Mouse (Mus musculus): ENCODE data around the gene Sfxn2. TPM values are rescaled to one million over a fixed set of nuclear protein-coding genes. Genes with fewer than 3 reads are reported as not detected.

Sfxn2 gene
- polyA plus RNA-seq, 1 experiment = 1.5 TPM

DNA sequence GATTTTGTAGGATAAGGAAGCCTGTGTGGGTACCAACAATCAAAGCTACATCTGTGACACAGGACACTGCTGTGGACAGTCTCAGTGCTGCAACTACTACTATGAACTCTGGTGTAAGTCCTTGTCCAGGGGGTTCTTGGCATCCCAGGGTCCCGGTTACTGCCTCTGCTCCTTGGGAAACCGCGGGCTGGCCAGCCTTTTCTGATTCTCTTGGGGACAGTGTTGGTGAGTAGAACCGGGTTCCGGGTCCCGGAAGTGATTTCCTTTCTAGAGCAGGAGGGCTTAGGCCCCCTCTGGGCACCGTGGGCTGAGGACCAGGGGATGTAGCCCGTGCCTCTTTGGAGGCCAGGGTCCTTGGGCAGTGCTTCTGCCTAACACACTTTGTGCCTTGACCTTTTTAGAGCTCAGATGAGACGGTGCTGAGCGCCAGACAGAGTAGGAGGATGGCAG is 71.2 kb downstream of the Sfxn2 start:
- TF ChIP-seq CTCF (IDR thresholded peaks at IDR 0.05; ENCODE audit: control insufficient read depth, insufficient read depth, insufficient replicate concordance, low read depth, low read length) (no peak), POLR2A (IDR thresholded peaks at IDR 0.05; ENCODE audit: control insufficient read depth, low read depth, low read length) (peak; percentile 32; the same call in 1 of the 2 replicates)
- Histone ChIP-seq H3K27ac (ENCODE audit: control insufficient read depth, insufficient read depth, low read depth, low read length) (peak overlapping the region; percentile 29), H3K4me1 (ENCODE audit: control insufficient read depth, insufficient read depth, low read length) (peaks cover 24% of the 10 kb centered on the region), H3K27me3 (ENCODE audit: control insufficient read depth, insufficient read depth, low read length) (no peaks in the 10 kb centered on the region), H3K4me3 (ENCODE audit: control insufficient read depth, low read depth, low read length) (no peak overlapping the region), H3K36me3 (ENCODE audit: control insufficient read depth, insufficient read depth, low read length) (no peaks in the 10 kb centered on the region; the same call in 1 of the 2 replicates)

DNA sequence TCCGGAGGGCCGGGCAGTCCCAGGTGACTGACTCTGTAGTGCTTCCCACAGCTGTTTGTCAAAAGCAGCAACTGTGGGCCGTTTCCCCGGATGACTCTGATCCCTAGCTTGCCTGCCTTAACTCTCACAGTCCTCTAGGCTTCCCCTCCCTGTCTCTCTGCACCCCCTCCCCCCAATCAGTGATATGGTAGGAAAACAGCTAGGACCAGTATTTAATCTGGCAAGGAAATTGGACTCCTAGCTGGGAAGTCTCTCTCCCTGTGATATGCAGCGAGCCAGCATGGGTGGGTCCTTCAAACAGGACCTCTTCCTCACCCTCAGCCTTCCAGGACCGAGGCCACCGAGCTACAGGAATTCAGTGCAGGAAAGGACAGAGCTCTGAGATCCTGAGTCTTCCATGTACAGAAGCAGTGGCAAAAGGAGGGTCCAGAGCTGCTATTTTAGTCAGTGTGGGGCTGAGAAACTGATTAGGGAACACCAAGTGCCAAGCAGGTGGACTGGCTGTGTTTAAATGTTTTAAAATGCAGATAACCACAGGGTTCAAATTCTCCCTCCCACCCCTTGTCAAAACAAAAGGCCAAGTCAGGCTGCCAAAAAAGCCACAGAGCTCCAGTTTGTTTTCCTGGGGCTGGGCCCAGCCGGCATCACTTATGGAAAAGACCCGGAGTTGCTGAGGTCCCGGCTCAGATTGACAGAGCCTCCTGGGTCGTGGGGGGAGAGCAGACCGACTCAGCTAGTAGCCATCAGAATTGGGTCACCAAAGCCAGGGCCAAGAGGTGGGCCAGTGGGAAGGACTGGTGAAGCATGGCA is 71.8 kb downstream of the Sfxn2 start:
- no peak; the same call in 1 of the 2 replicates for TF ChIP-seq POLR2A (IDR thresholded peaks at IDR 0.05; ENCODE audit: control insufficient read depth, low read depth, low read length)
- no peak for TF ChIP-seq CTCF (IDR thresholded peaks at IDR 0.05; ENCODE audit: control insufficient read depth, insufficient read depth, insufficient replicate concordance, low read depth, low read length)
- Histone ChIP-seq H3K27me3 (ENCODE audit: control insufficient read depth, insufficient read depth, low read length) (no peaks in the 10 kb centered on the region), H3K36me3 (ENCODE audit: control insufficient read depth, insufficient read depth, low read length) (no peaks in the 10 kb centered on the region; the same call in 1 of the 2 replicates), H3K4me3 (ENCODE audit: control insufficient read depth, low read depth, low read length) (no peak overlapping the region), H3K4me1 (ENCODE audit: control insufficient read depth, insufficient read depth, low read length) (peaks cover 24% of the 10 kb centered on the region), H3K27ac (ENCODE audit: control insufficient read depth, insufficient read depth, low read depth, low read length) (peak overlapping the region; percentile 77)

DNA sequence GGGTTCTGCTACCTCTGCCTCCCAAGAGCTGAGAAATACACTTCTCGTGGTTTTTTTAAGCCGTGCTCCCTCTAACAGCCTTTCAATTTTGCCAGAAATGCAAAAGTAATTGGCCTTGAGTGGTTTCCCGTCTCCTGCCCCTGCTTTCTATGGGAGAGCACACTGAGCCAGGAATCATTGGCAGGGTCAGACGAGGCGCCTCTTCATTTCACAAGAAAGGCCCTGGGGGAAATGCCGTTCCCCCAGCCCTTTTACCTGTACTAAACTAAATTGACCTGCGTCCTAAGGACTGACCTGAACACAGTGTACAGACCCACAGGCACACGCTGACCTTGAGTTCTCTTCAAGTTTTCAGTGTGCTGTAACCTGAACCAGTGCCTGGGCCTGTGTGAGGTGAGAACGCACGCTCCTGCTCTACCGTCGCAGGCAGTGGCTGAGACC is 72.9 kb downstream of the Sfxn2 start:
- Histone ChIP-seq H3K4me3 (ENCODE audit: control insufficient read depth, low read depth, low read length) (no peak overlapping the region), H3K27ac (ENCODE audit: control insufficient read depth, insufficient read depth, low read depth, low read length) (peak overlapping the region; percentile 74), H3K27me3 (ENCODE audit: control insufficient read depth, insufficient read depth, low read length) (no peaks in the 10 kb centered on the region), H3K36me3 (ENCODE audit: control insufficient read depth, insufficient read depth, low read length) (no peaks in the 10 kb centered on the region; the same call in 1 of the 2 replicates), H3K4me1 (ENCODE audit: control insufficient read depth, insufficient read depth, low read length) (peaks cover 21% of the 10 kb centered on the region)
- TF ChIP-seq POLR2A (IDR thresholded peaks at IDR 0.05; ENCODE audit: control insufficient read depth, low read depth, low read length) = no peak
- TF ChIP-seq CTCF (IDR thresholded peaks at IDR 0.05; ENCODE audit: control insufficient read depth, insufficient read depth, insufficient replicate concordance, low read depth, low read length) = no peak

DNA sequence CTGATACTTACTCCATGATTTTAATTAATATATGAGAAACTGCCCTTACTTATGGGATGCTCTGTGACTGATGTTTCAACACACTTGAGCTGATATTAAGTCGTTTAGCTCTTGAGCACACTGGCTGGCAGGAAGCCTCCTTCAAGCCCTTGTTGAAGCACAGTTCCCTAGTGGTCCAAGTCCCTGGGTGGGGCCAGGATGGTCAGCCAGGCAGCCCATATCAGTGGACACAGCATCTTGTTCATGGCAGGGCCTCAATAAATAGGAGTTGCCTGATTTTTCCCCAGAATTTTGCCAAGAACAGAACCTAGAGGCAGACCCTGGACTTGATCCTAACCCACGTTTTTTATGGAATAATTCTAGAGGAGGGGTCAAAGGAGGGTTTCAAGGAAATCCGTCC is 74.1 kb downstream of the Sfxn2 start:
- Histone ChIP-seq H3K27me3 (ENCODE audit: control insufficient read depth, insufficient read depth, low read length) (no peaks in the 10 kb centered on the region), H3K4me3 (ENCODE audit: control insufficient read depth, low read depth, low read length) (no peak overlapping the region), H3K36me3 (ENCODE audit: control insufficient read depth, insufficient read depth, low read length) (no peaks in the 10 kb centered on the region; the same call in 1 of the 2 replicates), H3K27ac (ENCODE audit: control insufficient read depth, insufficient read depth, low read depth, low read length) (no peak overlapping the region), H3K4me1 (ENCODE audit: control insufficient read depth, insufficient read depth, low read length) (peaks cover 17% of the 10 kb centered on the region)
- TF ChIP-seq CTCF (IDR thresholded peaks at IDR 0.05; ENCODE audit: control insufficient read depth, insufficient read depth, insufficient replicate concordance, low read depth, low read length) = no peak
- TF ChIP-seq POLR2A (IDR thresholded peaks at IDR 0.05; ENCODE audit: control insufficient read depth, low read depth, low read length) = no peak

Other genes with a start within 250 kb of the Sfxn2 start
- 53.7 and 65.2 TPM in 2 replicates for gene Psd, start 246.2 kb upstream of the Sfxn2 start, polyA plus RNA-seq (2012; rRNA removed)
- 21.5 and 23.5 TPM in 2 replicates for gene Fbxl15, start 245.2 kb upstream of the Sfxn2 start, polyA plus RNA-seq (2012; rRNA removed)
- 24.5 and 28.4 TPM in 2 replicates for gene Cuedc2, start 234.7 kb upstream of the Sfxn2 start, polyA plus RNA-seq (2012; rRNA removed)
- 20.0 and 24.3 TPM in 2 replicates for gene Mfsd13a, start 232.2 kb upstream of the Sfxn2 start, polyA plus RNA-seq (2012; rRNA removed)
- gene 2310034G01Rik, start 223.1 kb upstream of the Sfxn2 start, polyA plus RNA-seq (2012; rRNA removed) = 0.49 and 0.88 TPM in 2 replicates
- 179 and 194 TPM in 2 replicates for gene Actr1a, start 177.6 kb upstream of the Sfxn2 start, polyA plus RNA-seq (2012; rRNA removed)
- 186 and 202 TPM in 2 replicates for gene Sufu, start 176.5 kb upstream of the Sfxn2 start, polyA plus RNA-seq (2012; rRNA removed)
- 2.1 and 2.6 TPM in 2 replicates for gene Trim8, start 71.7 kb upstream of the Sfxn2 start, polyA plus RNA-seq (2012; rRNA removed)
- gene Arl3, start 167 bp upstream of the Sfxn2 start, polyA plus RNA-seq (2012; rRNA removed) = 214 and 266 TPM in 2 replicates
- gene Wbp1l, start 25.7 kb downstream of the Sfxn2 start, polyA plus RNA-seq (2012; rRNA removed) = 16.9 and 17.1 TPM in 2 replicates
- 174 and 209 TPM in 2 replicates for gene Cyp17a1, start 99.8 kb downstream of the Sfxn2 start, polyA plus RNA-seq (2012; rRNA removed)
- 3.8 and 4.2 TPM in 2 replicates for gene Borcs7, start 116.5 kb downstream of the Sfxn2 start, polyA plus RNA-seq (2012; rRNA removed)
- 9.8 and 12.1 TPM in 2 replicates for gene As3mt, start 134.1 kb downstream of the Sfxn2 start, polyA plus RNA-seq (2012; rRNA removed)
- gene Cnnm2, start 188.2 kb downstream of the Sfxn2 start, polyA plus RNA-seq (2012; rRNA removed) = 3.3 and 4.2 TPM in 2 replicates

All from testis, adult 2 months (tissue).